Mouse (Mus musculus): ENCODE measurements around the gene Myo1f. TPM values are rescaled to one million over a fixed set of nuclear protein-coding genes. Genes with fewer than 3 reads are reported as not detected.

Myo1f gene
- polyA plus RNA-seq, 1 experiment: 24.4 TPM

DNA sequence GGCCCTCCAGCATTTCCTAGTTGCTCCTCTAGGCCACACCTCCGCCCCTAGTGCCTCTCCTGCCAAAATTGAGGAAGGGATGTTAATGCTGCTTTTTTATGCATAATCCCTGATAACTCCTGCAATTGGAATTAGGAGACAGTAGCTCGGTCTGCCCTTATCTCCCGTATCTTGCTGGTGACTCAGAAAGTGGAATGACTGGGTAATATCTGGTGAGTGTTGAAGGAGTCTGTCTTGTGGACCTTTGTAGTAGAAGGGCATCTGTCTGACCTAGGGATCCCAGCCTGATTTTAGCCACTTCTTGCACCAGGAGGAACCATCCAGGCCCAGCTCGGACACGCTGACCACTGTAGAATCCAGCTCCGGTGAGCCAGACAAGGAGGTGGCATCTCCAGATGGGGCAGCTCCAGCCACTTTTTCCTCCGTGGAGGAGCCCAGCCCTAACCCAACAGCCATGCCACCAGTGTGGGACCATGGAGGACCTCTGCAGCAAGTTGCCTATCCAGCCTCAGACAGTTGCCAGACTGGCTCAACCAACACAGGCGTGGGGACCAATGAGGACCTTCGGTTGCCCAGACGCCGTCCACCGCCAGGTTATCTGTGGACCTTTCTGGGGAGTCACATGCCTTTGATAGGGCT is 74.1 kb downstream of the Myo1f start:
- Histone ChIP-seq H3K27ac (ENCODE audit: insufficient read depth, low read length) (peak overlapping the region; percentile 100), H3K4me1 (ENCODE audit: control insufficient read depth, insufficient read depth, insufficient read length) (peaks cover 6% of the 10 kb centered on the region; the same call in 1 of the 2 replicates), H3K36me3 (ENCODE audit: control insufficient read depth, insufficient read depth, low read length) (peaks cover 10% of the 10 kb centered on the region), H3K4me3 (ENCODE audit: extremely low read depth, insufficient read depth, insufficient read length) (peak overlapping the region; percentile 100), H3K27me3 (ENCODE audit: control insufficient read depth, insufficient read depth, low read length) (no peaks in the 10 kb centered on the region)
- DNase-seq (ENCODE audit: low read depth in 1 of 2, low spot score in 2 of 2): no peak
- 68% methylated on average over 12 of the region's 12 CpGs for WGBS
- TF ChIP-seq CTCF (IDR thresholded peaks at IDR 0.05; ENCODE audit: extremely low read depth, insufficient read depth, insufficient read length, insufficient replicate concordance) (no peak), POLR2A (IDR thresholded peaks at IDR 0.05; ENCODE audit: low read depth, low read length) (no peak)

- H3K27me3 ChIP-seq (ENCODE audit: control insufficient read depth, insufficient read depth, low read length): no peaks in the 10 kb centered on the region
- H3K27ac ChIP-seq (ENCODE audit: insufficient read depth, low read length): no peak overlapping the region
- peaks cover 6% of the 10 kb centered on the region; the same call in 1 of the 2 replicates for H3K4me1 ChIP-seq (ENCODE audit: control insufficient read depth, insufficient read depth, insufficient read length)
- H3K4me3 ChIP-seq (ENCODE audit: extremely low read depth, insufficient read depth, insufficient read length): no peak overlapping the region
- no peak for DNase-seq (ENCODE audit: low read depth in 1 of 2, low spot score in 2 of 2)
- TF ChIP-seq POLR2A (IDR thresholded peaks at IDR 0.05; ENCODE audit: low read depth, low read length) (no peak), CTCF (IDR thresholded peaks at IDR 0.05; ENCODE audit: extremely low read depth, insufficient read depth, insufficient read length, insufficient replicate concordance) (no peak)
- peaks cover 10% of the 10 kb centered on the region for H3K36me3 ChIP-seq (ENCODE audit: control insufficient read depth, insufficient read depth, low read length)
- 96% methylated on average over 13 of the region's 13 CpGs for WGBS
These were observed 74.8 kb downstream of the Myo1f start for GRCm38 (mm10) chr17:33630171-33630895.

- no peak overlapping the region for H3K27ac ChIP-seq (ENCODE audit: insufficient read depth, low read length)
- DNase-seq (ENCODE audit: low read depth in 1 of 2, low spot score in 2 of 2): no peak
- WGBS: 97% methylated on average over 9 of the region's 9 CpGs
- H3K36me3 ChIP-seq (ENCODE audit: control insufficient read depth, insufficient read depth, low read length): peaks cover 10% of the 10 kb centered on the region
- TF ChIP-seq CTCF (IDR thresholded peaks at IDR 0.05; ENCODE audit: extremely low read depth, insufficient read depth, insufficient read length, insufficient replicate concordance): no peak
- no peak for TF ChIP-seq POLR2A (IDR thresholded peaks at IDR 0.05; ENCODE audit: low read depth, low read length)
- H3K4me1 ChIP-seq (ENCODE audit: control insufficient read depth, insufficient read depth, insufficient read length): peaks cover 6% of the 10 kb centered on the region; the same call in 1 of the 2 replicates
- H3K27me3 ChIP-seq (ENCODE audit: control insufficient read depth, insufficient read depth, low read length): no peaks in the 10 kb centered on the region
- H3K4me3 ChIP-seq (ENCODE audit: extremely low read depth, insufficient read depth, insufficient read length): no peak overlapping the region
These were observed 75.7 kb downstream of the Myo1f start for GRCm38 (mm10) chr17:33631236-33631635.

- H3K4me1 ChIP-seq (ENCODE audit: control insufficient read depth, insufficient read depth, insufficient read length): peaks cover 6% of the 10 kb centered on the region; the same call in 1 of the 2 replicates
- H3K4me3 ChIP-seq (ENCODE audit: extremely low read depth, insufficient read depth, insufficient read length): no peak overlapping the region
- no peak overlapping the region for H3K27ac ChIP-seq (ENCODE audit: insufficient read depth, low read length)
- peaks cover 10% of the 10 kb centered on the region for H3K36me3 ChIP-seq (ENCODE audit: control insufficient read depth, insufficient read depth, low read length)
- TF ChIP-seq CTCF (IDR thresholded peaks at IDR 0.05; ENCODE audit: extremely low read depth, insufficient read depth, insufficient read length, insufficient replicate concordance) (no peak), POLR2A (IDR thresholded peaks at IDR 0.05; ENCODE audit: low read depth, low read length) (no peak)
- 86% methylated on average over 5 of the region's 5 CpGs for WGBS
- no peak for DNase-seq (ENCODE audit: low read depth in 1 of 2, low spot score in 2 of 2)
- H3K27me3 ChIP-seq (ENCODE audit: control insufficient read depth, insufficient read depth, low read length): no peaks in the 10 kb centered on the region
These were observed 76.3 kb downstream of the Myo1f start for GRCm38 (mm10) chr17:33631796-33632195.

DNA sequence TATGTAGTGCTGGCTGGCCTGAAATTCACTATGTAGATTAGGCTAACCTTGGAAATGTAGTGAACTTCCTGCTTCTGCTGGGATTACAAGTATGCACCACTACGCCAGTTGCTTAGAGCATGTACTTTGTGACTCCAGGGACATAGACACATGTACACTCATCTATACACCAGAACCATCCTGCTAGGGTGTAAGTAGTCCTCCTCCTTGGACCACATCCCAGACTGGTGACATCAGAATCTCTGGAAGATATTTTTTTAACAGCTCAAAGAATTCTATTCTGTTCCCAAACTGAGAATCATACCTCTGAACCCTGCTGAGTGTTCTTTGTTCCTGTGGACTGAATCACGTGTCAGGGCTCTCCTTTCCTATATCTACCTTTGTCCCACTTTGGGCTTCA is 81.5 kb downstream of the Myo1f start:
- WGBS: 88% methylated on average over 2 of the region's 2 CpGs
- Histone ChIP-seq H3K4me3 (ENCODE audit: extremely low read depth, insufficient read depth, insufficient read length) (no peak overlapping the region), H3K36me3 (ENCODE audit: control insufficient read depth, insufficient read depth, low read length) (no peaks in the 10 kb centered on the region), H3K27me3 (ENCODE audit: control insufficient read depth, insufficient read depth, low read length) (no peaks in the 10 kb centered on the region), H3K4me1 (ENCODE audit: control insufficient read depth, insufficient read depth, insufficient read length) (no peaks in the 10 kb centered on the region), H3K27ac (ENCODE audit: insufficient read depth, low read length) (no peak overlapping the region)
- TF ChIP-seq POLR2A (IDR thresholded peaks at IDR 0.05; ENCODE audit: low read depth, low read length): no peak
- TF ChIP-seq CTCF (IDR thresholded peaks at IDR 0.05; ENCODE audit: extremely low read depth, insufficient read depth, insufficient read length, insufficient replicate concordance): no peak
- no peak for DNase-seq (ENCODE audit: low read depth in 1 of 2, low spot score in 2 of 2)

GRCm38 (mm10) chr17:33637516-33638276 is 82.2 kb downstream of the Myo1f start, which contains the start of gene Pram1:
TSS of gene Pram1 (plus strand) at chr17:33638056.
- Histone ChIP-seq H3K36me3 (ENCODE audit: control insufficient read depth, insufficient read depth, low read length) (no peaks in the 10 kb centered on the region), H3K27me3 (ENCODE audit: control insufficient read depth, insufficient read depth, low read length) (no peaks in the 10 kb centered on the region), H3K4me3 (ENCODE audit: extremely low read depth, insufficient read depth, insufficient read length) (0 out of 2 replicates have a peak within 1 kb of the TSS, but pooled peaks have one; percentile 5), H3K4me1 (ENCODE audit: control insufficient read depth, insufficient read depth, insufficient read length) (no peaks in the 10 kb centered on the region), H3K27ac (ENCODE audit: insufficient read depth, low read length) (no peak within 1 kb of the TSS)
- DNase-seq (ENCODE audit: low read depth in 1 of 2, low spot score in 2 of 2): no peak
- 37% methylated on average over 4 of the region's 4 CpGs for WGBS
- no peak for TF ChIP-seq POLR2A (IDR thresholded peaks at IDR 0.05; ENCODE audit: low read depth, low read length)
- no peak for TF ChIP-seq CTCF (IDR thresholded peaks at IDR 0.05; ENCODE audit: extremely low read depth, insufficient read depth, insufficient read length, insufficient replicate concordance)
